Mouse (Mus musculus) bone marrow, adult 2 months (tissue): Measurements from ENCODE around the gene Nagpa.

Source experiments
- CTCF ChIP-seq: fragments of 200-500 bp; IDR thresholded peaks from 2 replicates; pipeline ENCODE4 v1.5.1; 2011; ENCODE audit warnings: low read length, control low read depth; ENCODE audit not compliant: control insufficient read depth, insufficient read depth
- POLR2A ChIP-seq: fragments of 200-500 bp; IDR thresholded peaks from 2 replicates; pipeline ENCODE4 v1.6.1; 2011; ENCODE audit warnings: low read depth, mild to moderate bottlenecking, control low read depth, low read length, borderline replicate concordance; ENCODE audit not compliant: control insufficient read depth

DNA sequence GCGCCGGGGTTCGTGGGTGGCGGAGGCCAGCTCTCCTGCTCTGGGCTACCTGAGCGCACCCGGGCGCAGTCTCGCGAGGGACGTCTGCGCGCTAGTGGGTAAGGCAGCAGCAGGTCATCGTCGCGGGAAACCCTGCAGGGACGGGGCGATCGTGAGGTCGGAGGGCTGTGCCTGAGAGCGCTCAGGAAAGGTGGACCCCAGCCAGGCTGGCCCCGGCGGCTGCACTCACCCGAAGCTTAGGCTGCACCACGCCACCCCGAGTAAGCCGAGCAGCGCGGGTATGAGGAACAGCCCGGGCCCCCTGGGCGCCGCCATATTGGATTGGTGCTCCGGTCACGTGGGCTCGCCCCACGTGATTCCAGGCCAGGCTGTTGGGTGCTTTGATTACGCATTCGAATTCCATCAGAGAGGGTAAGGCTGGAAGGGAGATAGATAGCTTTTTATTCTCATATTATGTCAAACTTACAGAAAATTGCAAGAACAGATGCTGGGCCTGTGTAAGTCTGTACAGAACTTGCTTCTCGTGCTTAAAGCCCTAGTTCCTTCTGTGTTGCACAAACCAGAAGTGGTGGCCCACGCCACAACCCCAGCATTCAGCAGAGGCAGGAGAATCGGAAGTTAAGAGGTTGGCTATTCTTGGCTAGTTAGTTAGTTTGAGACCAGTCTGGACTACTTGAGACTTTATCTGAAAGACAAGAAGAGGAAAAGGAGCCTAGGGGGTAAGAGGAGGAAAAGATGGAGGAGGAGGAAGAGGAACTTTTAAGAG is at the start of gene Nagpa:
- peak; percentile 5; the same call in 1 of the 2 replicates for TF ChIP-seq CTCF
- TF ChIP-seq POLR2A = peak; percentile 65; the same call in 1 of the 2 replicates
